Mouse (Mus musculus): Measurements from ENCODE around the gene Avpr2. TPM values are rescaled to one million over a fixed set of nuclear protein-coding genes. Genes with fewer than 3 reads are reported as not detected.

Avpr2 gene
- total RNA-seq, 2 experiments from 2014 or later, result not detected

- intact Hi-C loops (cut with DNase I; ENCODE audit: low total_unique reads), result no loop called here
- no peak for DNase-seq
Observed at GRCm38 (mm10) chrX:73911588-73911987, 19.7 kb downstream of the Avpr2 start.

GRCm38 (mm10) chrX:73914827-73915703, 23.2 kb downstream of the Avpr2 start:
- intact Hi-C loops (cut with DNase I; ENCODE audit: low total_unique reads), result no loop called here

GRCm38 (mm10) chrX:73916945-73917344, 25.0 kb downstream of the Avpr2 start:
- intact Hi-C loops (cut with DNase I; ENCODE audit: low total_unique reads), result no loop called here
- no peak for DNase-seq

More at GRCm38 (mm10) chrX:73914827-73915703, 23.2 kb downstream of the Avpr2 start:
- peak; percentile 88 for DNase-seq

GRCm38 (mm10) chrX:73918631-73919030, 26.7 kb downstream of the Avpr2 start:
- no peak for DNase-seq
- intact Hi-C loops (cut with DNase I; ENCODE audit: low total_unique reads), result no loop called here

GRCm38 (mm10) chrX:73921285-73921822, 29.5 kb downstream of the Avpr2 start:
- no peak for DNase-seq
- intact Hi-C loops (cut with DNase I; ENCODE audit: low total_unique reads), result no loop called here

- peak; percentile 91 for DNase-seq
- intact Hi-C loops (cut with DNase I; ENCODE audit: low total_unique reads), result no loop called here
Observed at GRCm38 (mm10) chrX:73921823-73922549, 30.1 kb downstream of the Avpr2 start, which contains the start of the genes Arhgap4 and Naa10. Gene Arhgap4 (minus strand): TSS chrX:73921870. Gene Naa10 (minus strand): TSS chrX:73921944.

- intact Hi-C loops (cut with DNase I; ENCODE audit: low total_unique reads), result no loop called here
- DNase-seq, result no peak
Observed at GRCm38 (mm10) chrX:73922550-73922882, 30.6 kb downstream of the Avpr2 start.

GRCm38 (mm10) chrX:73930402-73931062, 38.6 kb downstream of the Avpr2 start, which contains the start of gene Renbp:
Gene Renbp (minus strand): TSS chrX:73930850.
- intact Hi-C loops (cut with DNase I; ENCODE audit: low total_unique reads), result no loop called here
- DNase-seq, result peak; percentile 61

GRCm38 (mm10) chrX:73931871-73932270, 40.0 kb downstream of the Avpr2 start:
- intact Hi-C loops (cut with DNase I; ENCODE audit: low total_unique reads), result no loop called here

GRCm38 (mm10) chrX:73941860-73942259, 50.0 kb downstream of the Avpr2 start:
- DNase-seq, result no peak
- intact Hi-C loops (cut with DNase I; ENCODE audit: low total_unique reads), result no loop called here

More at GRCm38 (mm10) chrX:73931871-73932270, 40.0 kb downstream of the Avpr2 start:
- DNase-seq, result no peak

- no peak for DNase-seq
- intact Hi-C loops (cut with DNase I; ENCODE audit: low total_unique reads), result no loop called here
Observed at GRCm38 (mm10) chrX:73942294-73942693, 50.4 kb downstream of the Avpr2 start.

Other genes starting within 250 kb of the Avpr2 start
- 10 to 100 TPM; 15.4 to 16.3 TPM for gene Pnck, start 232.0 kb upstream of the Avpr2 start, total RNA-seq (2021)
- gene Slc6a8, start 219.0 kb upstream of the Avpr2 start, total RNA-seq (2021), result 10 to 100 TPM; 55.5 to 58.5 TPM
- 10 to 100 TPM; 60.5 to 68.8 TPM for gene Bcap31, start 175.9 kb upstream of the Avpr2 start, total RNA-seq (2021)
- gene Abcd1, start 175.5 kb upstream of the Avpr2 start, total RNA-seq (2021), result 10 to 100 TPM; 22.2 to 22.9 TPM
- gene Plxnb3, start 135.0 kb upstream of the Avpr2 start, total RNA-seq (2021), result 1 to 10 TPM; 1.2 to 1.8 TPM
- 10 to 100 TPM; 66.3 to 93.3 TPM for gene Srpk3, start 117.7 kb upstream of the Avpr2 start, total RNA-seq (2021)
- gene Idh3g, start 105.2 kb upstream of the Avpr2 start, total RNA-seq (2021), result 100 to 1,000 TPM; 305 to 363 TPM
- 10 to 100 TPM; 83.7 to 89.5 TPM for gene Ssr4, start 105.1 kb upstream of the Avpr2 start, total RNA-seq (2021)
- 1 to 10 TPM; 1.7 to 2.2 TPM for gene Pdzd4, start 67.1 kb upstream of the Avpr2 start, total RNA-seq (2021)
- 1 to 10 TPM; 1.4 to 1.5 TPM for gene L1cam, start 4.0 kb downstream of the Avpr2 start, total RNA-seq (2021)
- gene Arhgap4, start 29.8 kb downstream of the Avpr2 start, total RNA-seq (2021), result under 1 TPM; 0.55 to 0.66 TPM
- gene Naa10, start 29.8 kb downstream of the Avpr2 start, total RNA-seq (2021), result 10 to 100 TPM; 58.8 to 66.1 TPM
- 1 to 10 TPM; 3.8 to 4.2 TPM for gene Renbp, start 38.7 kb downstream of the Avpr2 start, total RNA-seq (2021)
- 10 to 100 TPM; 39.9 to 43.9 TPM for gene Hcfc1, start 74.3 kb downstream of the Avpr2 start, total RNA-seq (2021)
- gene Irak1, start 131.8 kb downstream of the Avpr2 start, total RNA-seq (2021), result 10 to 100 TPM; 40.3 to 41.2 TPM
- gene Opn1mw, start 235.4 kb downstream of the Avpr2 start, total RNA-seq (2021), result not detected
- 10 to 100 TPM; 25.6 to 30.4 TPM for gene Mecp2, start 243.3 kb downstream of the Avpr2 start, total RNA-seq (2021)

Measured in gastrocnemius, postnatal 14 days (tissue).